Mouse (Mus musculus) megakaryocyte-erythroid progenitor cell, adult 5-6 weeks (primary cell): ENCODE data around the gene Cox19. TPM values are rescaled to one million over a fixed set of nuclear protein-coding genes. Genes with fewer than 3 reads are reported as not detected.
A peak's percentile ranks its signal among the peaks of the same experiment; 100 is the strongest.

Experiments
- ATAC-seq: replicated peaks from 2 replicates; pipeline ENCODE4 v1.8.0; 2016; ENCODE audit warnings: mild to moderate bottlenecking, inconsistent platforms; ENCODE audit not compliant: severe bottlenecking, poor library complexity, low FRiP score, low TSS enrichment
- total RNA-seq, 2 experiments: library from RNA; stranded (forward) in 1 of 2; stranded (reverse) in 1 of 2; fragments of 200-1000, 215-1000 nt in 1 of 2; fragments of >200 nt in 1 of 2; fragmentation: Nextera tagmentation in 1 of 2; gene quantifications; 2 replicates each; pipeline ENCODE4 v1.2.3; 2014 to 2017

The Cox19 gene
- total RNA-seq, 2 experiments from 2014 or later, result 27.4 to 40.4 TPM

DNA sequence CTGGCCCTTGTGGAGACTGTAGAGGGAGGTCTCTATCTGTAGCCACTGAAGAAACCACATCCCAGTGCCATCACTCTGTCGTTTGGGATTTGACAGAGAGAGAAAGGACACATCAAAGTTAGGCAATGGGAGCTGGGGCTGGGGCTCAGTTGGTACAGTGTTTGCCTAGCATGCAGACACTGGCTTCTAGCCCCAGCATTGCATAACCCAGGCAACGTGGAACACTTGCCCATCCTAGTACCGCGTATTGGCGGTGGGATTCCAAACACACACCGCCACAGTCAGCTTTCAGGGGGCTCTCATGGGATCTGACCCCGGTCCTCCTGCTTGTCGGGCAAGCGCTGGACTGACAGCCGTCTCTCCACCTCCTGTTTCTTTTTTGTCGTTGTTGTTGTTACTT lies 15.3 kb upstream of the Cox19 start:
- no peak for ATAC-seq

DNA sequence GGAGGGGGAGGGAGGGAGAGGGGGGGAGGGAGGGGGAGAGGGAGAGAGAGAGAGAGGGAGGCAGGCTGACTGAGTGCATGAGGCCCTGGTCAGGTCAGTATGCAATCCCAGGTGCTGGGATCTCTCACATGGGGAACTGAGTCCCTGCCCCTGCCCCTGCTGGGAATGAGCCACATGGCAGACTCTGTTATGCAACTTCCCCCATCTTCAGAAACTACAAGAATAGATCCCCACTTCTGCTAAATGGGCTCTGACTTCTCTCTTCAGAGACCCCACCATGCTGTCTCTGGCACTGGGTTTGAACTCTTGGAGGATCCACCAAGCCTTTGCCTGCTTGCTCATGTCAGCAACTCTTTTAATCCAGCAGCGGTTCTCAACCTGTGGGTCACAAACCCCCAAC lies 14.6 kb upstream of the Cox19 start:
- ATAC-seq, result no peak

GRCm38 (mm10) chr5:139364911-139365571 lies 13.8 kb upstream of the Cox19 start:
- ATAC-seq, result no peak

DNA sequence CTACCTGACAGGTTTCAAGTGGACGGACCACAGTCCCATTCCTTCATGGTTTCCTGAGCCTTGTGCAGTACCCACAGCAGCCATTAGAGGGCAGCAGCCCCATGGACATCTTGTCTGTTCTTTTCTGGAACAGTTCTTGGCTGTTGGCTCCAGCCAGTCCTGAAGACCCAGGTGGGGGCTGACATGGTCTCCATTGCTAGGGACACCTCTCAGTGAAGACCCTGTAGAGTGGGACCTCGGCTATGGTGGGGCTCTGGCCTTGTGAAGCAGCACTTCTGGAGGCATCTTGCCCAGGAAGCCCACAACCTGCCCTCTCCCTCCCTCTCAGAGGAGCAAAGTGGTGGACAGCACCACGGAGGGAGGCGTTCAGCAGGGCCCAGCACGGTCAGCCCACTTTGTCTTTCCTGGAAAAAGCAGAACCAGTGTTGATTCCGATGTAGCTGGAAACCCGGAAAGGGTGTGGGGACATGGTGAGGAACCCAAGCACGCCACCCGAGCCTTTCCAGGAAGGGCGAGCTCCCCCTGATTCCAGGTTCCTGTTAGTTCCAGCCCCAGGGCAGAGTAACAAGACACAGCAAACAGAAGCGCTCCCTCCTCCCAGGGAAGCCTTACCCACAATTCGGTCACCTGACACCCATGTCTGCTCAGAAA lies 13.2 kb upstream of the Cox19 start:
- peak; percentile 50 for ATAC-seq

DNA sequence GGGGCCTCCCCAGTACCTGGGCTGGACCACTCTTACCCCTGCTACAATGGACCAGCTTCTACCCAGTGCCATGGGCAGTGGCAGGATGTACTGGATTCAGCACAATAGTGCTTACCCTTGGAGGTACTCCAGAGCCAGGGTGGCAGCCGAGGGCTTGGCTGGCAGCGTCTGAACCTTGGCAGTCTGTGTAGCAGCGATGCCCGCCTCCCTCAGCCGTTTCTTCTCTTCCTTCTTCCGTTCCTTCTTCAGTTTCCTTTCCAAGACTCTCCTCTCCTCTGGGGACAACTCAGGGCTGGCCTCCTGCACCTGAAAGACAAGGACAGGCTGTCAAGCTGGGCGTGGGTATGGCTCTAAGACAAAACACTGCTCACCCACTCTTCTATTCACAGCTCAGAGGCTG lies 12.6 kb upstream of the Cox19 start:
- no peak for ATAC-seq

GRCm38 (mm10) chr5:139359244-139359643 lies 8.0 kb upstream of the Cox19 start:
- ATAC-seq, result no peak

- ATAC-seq, result peak; percentile 62
Measured at GRCm38 (mm10) chr5:139358653-139359052, 7.4 kb upstream of the Cox19 start.

GRCm38 (mm10) chr5:139355235-139355772 lies 4.1 kb upstream of the Cox19 start:
- peak; percentile 53; the same call in 1 of the 2 replicates for ATAC-seq

- ATAC-seq, result no peak
Measured at GRCm38 (mm10) chr5:139353946-139354345, 2.7 kb upstream of the Cox19 start.

GRCm38 (mm10) chr5:139353496-139353895 lies 2.3 kb upstream of the Cox19 start:
- peak; percentile 49; the same call in 1 of the 2 replicates for ATAC-seq

DNA sequence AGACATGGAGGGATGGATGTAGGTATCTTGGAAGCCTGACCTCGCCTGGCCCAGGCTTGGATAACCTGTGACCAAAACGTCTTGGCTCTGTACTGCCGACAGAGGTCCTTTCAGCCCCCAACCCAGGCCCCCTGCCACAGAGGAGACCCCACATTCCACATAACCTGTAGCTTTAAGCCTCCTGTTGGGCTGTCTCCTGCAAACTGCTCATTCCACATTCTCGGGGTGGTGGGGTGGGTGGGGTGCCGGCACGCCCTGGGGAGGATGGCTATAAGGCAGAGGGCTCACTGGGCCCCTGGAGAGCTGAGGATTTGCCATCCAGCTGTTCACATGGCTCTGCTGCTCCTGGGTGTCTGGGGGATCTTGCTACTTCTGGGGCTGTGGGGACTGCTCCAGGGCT lies 1.1 kb upstream of the Cox19 start, which contains the start of gene Cyp2w1:
TSS of gene Cyp2w1 (plus strand) at position 301 of the 400 bp plus-strand sequence.
- ATAC-seq, result no peak

DNA sequence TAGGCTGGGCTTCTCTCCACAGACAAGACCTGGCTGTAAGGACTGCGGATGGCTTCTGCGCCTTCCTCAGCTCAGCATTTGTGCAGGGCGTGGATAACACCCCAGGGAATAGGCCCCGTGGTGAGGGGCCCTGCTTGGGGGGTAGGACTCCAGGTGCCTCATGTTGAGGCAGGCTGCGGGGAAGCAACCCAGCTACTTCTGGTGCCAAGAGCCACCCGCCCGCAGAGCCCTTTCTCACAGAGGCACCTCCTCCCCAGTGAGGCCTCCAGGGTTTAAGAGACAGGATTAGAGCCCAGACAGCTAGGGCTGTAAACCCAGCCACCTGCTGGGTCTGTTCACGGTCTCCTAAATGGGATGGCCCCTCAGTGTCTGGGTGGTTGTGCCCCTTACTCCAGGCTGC lies 410 bp upstream of the Cox19 start:
- ATAC-seq, result no peak

DNA sequence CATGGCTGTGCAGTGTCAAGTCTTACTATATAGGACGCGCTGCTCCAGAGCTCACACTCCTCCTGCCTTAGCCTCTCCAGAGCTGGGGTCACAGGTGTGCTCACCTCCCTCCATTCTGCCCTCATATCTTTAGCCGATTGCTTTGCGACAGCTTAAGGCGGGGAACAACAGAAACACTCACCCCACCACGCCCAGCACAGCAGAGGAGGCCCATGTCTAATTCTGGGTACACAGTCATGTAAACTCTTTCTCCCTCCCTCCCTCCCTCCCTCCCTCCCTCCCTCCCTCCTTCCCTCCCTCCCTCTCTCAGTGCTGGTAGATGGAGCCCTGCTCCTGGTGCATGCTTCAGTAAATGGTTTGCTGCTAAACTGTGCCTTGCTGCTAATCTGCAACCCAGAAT lies 1.5 kb downstream of the Cox19 start:
- no peak for ATAC-seq

- ATAC-seq, result no peak
Measured at GRCm38 (mm10) chr5:139347225-139347624, 4.0 kb downstream of the Cox19 start.

- ATAC-seq, result peak; percentile 22; the same call in 1 of the 2 replicates
Measured at GRCm38 (mm10) chr5:139345364-139345714, 5.9 kb downstream of the Cox19 start.

GRCm38 (mm10) chr5:139344687-139345363 lies 6.4 kb downstream of the Cox19 start:
- ATAC-seq, result peak; percentile 88

DNA sequence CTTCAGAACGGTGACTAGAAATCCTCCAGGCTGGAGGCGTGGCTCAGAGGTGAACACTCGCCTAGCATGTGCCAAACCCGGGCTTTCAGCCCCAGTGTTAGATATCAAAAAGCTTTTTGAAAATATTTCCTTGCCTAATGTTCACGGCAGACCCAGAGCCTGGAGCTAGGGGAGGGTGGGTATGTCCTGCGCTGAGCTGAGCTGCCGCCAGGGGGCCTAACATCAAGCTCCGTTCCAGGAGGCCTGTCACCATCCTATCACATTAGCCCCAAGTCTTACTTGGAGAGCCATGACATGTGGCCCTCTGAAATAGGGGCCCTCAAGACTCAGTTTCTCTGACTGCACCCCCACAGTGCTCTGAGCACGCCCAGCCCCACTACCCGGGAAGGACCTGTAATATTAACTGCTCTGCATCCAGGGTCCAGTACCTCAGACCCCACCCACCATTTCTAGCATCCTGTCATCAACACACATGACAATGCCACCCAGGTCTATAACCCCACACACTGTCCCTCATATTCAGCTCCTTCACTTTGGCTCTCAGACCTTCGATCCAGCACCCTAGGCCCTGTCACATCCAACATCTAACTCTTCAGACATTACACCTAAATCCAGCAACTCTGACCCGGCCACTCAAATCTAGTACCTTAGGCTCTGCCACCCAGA lies 7.1 kb downstream of the Cox19 start:
- ATAC-seq, result peak; percentile 84

- no peak for ATAC-seq
Measured at GRCm38 (mm10) chr5:139338891-139339290, 12.3 kb downstream of the Cox19 start.

- no peak for ATAC-seq
Measured at GRCm38 (mm10) chr5:139338403-139338802, 12.8 kb downstream of the Cox19 start.

DNA sequence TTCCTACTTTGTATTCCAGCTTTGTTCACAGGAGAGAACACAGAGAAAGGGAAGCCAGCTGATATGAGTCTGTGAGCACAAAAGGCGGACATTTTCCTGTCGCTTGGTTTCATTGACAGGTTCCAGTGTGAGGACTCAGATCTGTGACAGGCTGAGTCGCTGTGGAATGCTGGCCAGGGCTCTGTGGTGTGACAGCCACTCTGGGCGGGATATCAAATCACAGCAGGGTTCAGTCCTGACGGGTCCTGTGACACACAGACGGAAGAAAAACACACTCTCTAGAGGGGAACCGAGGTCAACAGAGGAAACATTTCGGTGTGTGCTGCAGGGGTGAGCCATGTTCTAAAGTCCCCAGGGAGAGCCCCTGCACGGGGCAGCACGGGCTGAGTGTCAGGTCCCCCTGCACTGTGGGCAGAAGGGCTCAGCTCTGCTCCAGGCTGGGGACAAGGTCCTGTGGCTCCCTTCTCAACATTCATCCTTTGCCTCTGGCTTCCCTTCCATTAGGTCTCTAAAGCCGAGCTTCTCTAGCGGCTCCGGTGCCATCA lies 13.3 kb downstream of the Cox19 start:
- no peak for ATAC-seq
